Mouse (Mus musculus) kidney, embryonic 16.5 days (tissue): ENCODE results near the gene Dicer1. TPM values are rescaled to one million over a fixed set of nuclear protein-coding genes. Genes with fewer than 3 reads are reported as not detected.
A peak's percentile ranks its signal among the peaks of the same experiment; 100 is the strongest.

Experiments
- ATAC-seq: fragments of 200-750 bp; cut with Nextera tagmentation; 2 replicates; pipeline ENCODE4 v1.8.0; 2017; ENCODE audit warnings: moderate TSS enrichment; ENCODE audit not compliant: low FRiP score, low TSS enrichment
- H3K27ac ChIP-seq: fragments of 300-500 bp; sonication (generic); 2 replicates; pipeline ENCODE4 v1.5.1; 2014; ENCODE audit warnings: low read length
- H3K27me3 ChIP-seq: fragments of 300-500 bp; sonication (generic); 2 replicates; pipeline ENCODE4 v1.6.1; 2014; ENCODE audit warnings: low read length, control low read depth, mixed read lengths; ENCODE audit not compliant: insufficient read depth
- H3K36me3 ChIP-seq: fragments of 300-500 bp; sonication (generic); 2 replicates; pipeline ENCODE4 v1.6.1; 2014; ENCODE audit warnings: low read length, control low read depth, mixed read lengths; ENCODE audit not compliant: insufficient read depth
- H3K4me1 ChIP-seq: fragments of 300-500 bp; sonication (generic); 2 replicates; pipeline ENCODE4 v1.6.1; 2014; ENCODE audit warnings: low read length, control low read depth, mixed read lengths; ENCODE audit not compliant: insufficient read depth
- H3K4me2 ChIP-seq: fragments of 300-500 bp; sonication (generic); replicated peaks from 2 replicates; pipeline ENCODE4 v1.6.1; 2014; ENCODE audit warnings: low read depth, low read length
- H3K4me3 ChIP-seq: fragments of 300-500 bp; sonication (generic); 2 replicates; pipeline ENCODE4 v1.5.1; 2014; ENCODE audit warnings: mild to moderate bottlenecking, low read length
- H3K9ac ChIP-seq: fragments of 300-500 bp; sonication (generic); replicated peaks from 2 replicates; pipeline ENCODE4 v1.6.1; 2014; ENCODE audit warnings: low read length
- H3K9me3 ChIP-seq: fragments of 300-500 bp; sonication (generic); 2 replicates; pipeline ENCODE4 v1.6.1; 2016; ENCODE audit warnings: low read length, control low read depth
- WGBS: fragments of 180-500 bp; shearing (Covaris S2); extraction: QIAGEN DNeasy Blood & Tissue Kit; methylation state at CpG from one replicate; pipeline ENCODE4 v1.1.7; 2014; 5-methylcytosine and 5-hydroxymethylcytosine counted together
- polyA plus RNA-seq: library from polyadenylated mRNA; unstranded; fragments of >200 nt; fragmentation: Nextera tagmentation; extraction: Ambion mirVana; gene quantifications from 2 replicates; pipeline ENCODE4 v1.2.1, GENCODE M21; 2015

The Dicer1 gene
- polyA plus RNA-seq = 17.4 and 21.1 TPM in 2 replicates

- Histone ChIP-seq H3K9me3 (no peaks in the 10 kb centered on the region), H3K9ac (peak within 1 kb of the TSS; percentile 99), H3K27ac (peak within 1 kb of the TSS; percentile 89), H3K4me3 (peak within 1 kb of the TSS; percentile 88), H3K4me2 (peak within 1 kb of the TSS; percentile 98), H3K27me3 (no peaks in the 10 kb centered on the region), H3K36me3 (no peaks in the 10 kb centered on the region), H3K4me1 (peaks cover 28% of the 10 kb centered on the region)
- under 1% methylated on average over 63 of the region's 94 CpGs for WGBS
- peak; percentile 96 for ATAC-seq
These were observed at the start of gene Dicer1 for GRCm38 (mm10) chr12:104751814-104752765. Dicer1 (minus strand) TSS chr12:104751952.

- no peak overlapping the region for H3K4me2 ChIP-seq
- H3K36me3 ChIP-seq = peaks cover 26% of the 10 kb centered on the region
- ATAC-seq = no peak
- peaks cover 15% of the 10 kb centered on the region for H3K9me3 ChIP-seq
- H3K9ac ChIP-seq = no peak overlapping the region
- no peaks in the 10 kb centered on the region for H3K27me3 ChIP-seq
- no peak overlapping the region for H3K4me3 ChIP-seq
- WGBS = 94% methylated on average over 3 of the region's 3 CpGs
- no peak overlapping the region for H3K27ac ChIP-seq
- H3K4me1 ChIP-seq = peaks cover 20% of the 10 kb centered on the region
These were observed 47.6 kb upstream of the Dicer1 start for GRCm38 (mm10) chr12:104799365-104799764.

- Histone ChIP-seq H3K4me1 (peaks cover 17% of the 10 kb centered on the region), H3K9me3 (peaks cover 15% of the 10 kb centered on the region), H3K9ac (no peak overlapping the region), H3K4me3 (no peak overlapping the region), H3K4me2 (no peak overlapping the region), H3K27ac (no peak overlapping the region), H3K36me3 (peaks cover 26% of the 10 kb centered on the region), H3K27me3 (no peaks in the 10 kb centered on the region)
- ATAC-seq = no peak
- WGBS = 89% methylated on average over 6 of the region's 6 CpGs
These were observed 46.2 kb upstream of the Dicer1 start for GRCm38 (mm10) chr12:104797905-104798304.

DNA sequence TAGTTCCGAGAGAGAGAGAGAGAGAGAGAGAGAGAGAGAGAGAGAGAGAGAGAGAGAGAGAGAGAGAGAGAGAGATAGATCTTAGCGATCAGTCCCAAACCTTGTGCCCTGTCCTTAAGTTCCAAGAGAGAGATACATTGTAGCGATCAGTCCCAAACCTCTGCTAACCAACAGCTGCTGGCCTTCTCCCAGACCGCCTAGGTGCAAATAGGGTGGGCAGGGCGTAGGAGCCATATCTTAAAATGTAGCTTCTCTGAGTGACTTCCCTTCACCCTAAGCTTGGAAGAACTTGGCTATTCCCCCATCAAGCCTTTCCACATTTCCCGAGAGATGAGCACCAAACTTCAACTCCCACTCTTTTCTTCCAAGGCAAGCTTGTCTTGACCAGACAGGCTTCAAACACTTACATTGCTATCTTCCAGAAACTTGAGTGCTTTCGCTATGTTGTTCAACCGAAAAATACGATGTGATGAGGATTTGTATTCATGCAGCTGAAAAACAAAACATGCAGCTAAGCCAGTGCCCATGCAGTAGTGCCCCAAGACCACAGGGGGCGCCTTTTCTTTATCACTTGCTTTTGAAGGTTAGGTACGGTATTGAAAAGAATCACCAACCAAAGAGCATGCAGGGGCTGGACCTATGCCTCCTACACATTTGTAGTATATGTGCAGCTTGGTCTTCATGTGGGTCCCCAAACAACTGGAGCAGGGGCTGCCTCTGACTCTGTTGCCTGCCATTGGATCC lies 45.1 kb upstream of the Dicer1 start:
- no peak overlapping the region for H3K27ac ChIP-seq
- no peak overlapping the region for H3K4me3 ChIP-seq
- WGBS = 91% methylated on average over 11 of the region's 11 CpGs

DNA sequence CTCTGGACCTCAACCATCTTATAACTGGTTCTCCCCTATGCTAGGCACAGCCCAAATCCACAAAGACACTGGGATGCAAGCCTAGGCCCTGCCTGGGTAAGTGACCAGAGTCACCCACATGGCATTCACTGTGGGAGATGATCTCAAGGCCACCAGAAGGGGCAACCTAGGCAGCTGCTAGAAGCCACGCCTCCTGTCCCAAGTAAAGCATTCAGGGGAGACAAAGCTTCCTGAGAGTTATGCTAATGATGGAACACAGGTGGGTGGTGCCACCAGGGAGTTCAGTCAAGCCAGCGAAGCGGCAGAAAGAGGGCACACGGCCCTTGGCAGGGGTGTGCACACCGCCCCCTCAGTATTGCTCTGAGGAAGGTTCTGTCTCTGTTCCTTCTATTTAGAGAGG lies 43.2 kb upstream of the Dicer1 start:
- WGBS = 45% methylated on average over 5 of the region's 5 CpGs
- peak; percentile 62 for ATAC-seq

More for the DNA sequence above, 45.1 kb upstream of the Dicer1 start:
- Histone ChIP-seq H3K4me2 (no peak overlapping the region), H3K9me3 (peaks cover 15% of the 10 kb centered on the region), H3K27me3 (no peaks in the 10 kb centered on the region), H3K4me1 (peaks cover 6% of the 10 kb centered on the region), H3K9ac (no peak overlapping the region), H3K36me3 (peaks cover 26% of the 10 kb centered on the region)
- no peak for ATAC-seq

DNA sequence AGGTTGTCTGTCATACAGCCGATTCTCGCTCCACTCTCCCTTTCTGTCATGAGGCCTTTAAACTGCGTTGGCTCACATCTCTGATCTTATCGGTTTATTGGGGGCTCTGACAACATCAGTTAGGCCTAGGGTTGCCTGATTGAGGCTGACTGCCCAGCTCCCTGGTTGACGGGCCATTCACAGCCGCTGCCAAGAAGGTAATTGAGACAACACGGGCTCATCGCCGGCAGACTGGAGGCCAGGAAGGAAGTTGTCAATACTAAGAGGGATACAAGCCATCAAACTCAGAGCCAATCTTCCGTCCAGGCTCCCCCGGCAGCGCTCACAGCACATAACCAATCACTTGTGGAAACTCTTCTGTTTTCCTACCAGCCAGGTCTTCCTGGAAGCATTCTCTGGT lies 41.7 kb upstream of the Dicer1 start:
- no peak for ATAC-seq

More for the DNA sequence above, 43.2 kb upstream of the Dicer1 start:
- H3K9me3 ChIP-seq = peaks cover 15% of the 10 kb centered on the region
- H3K36me3 ChIP-seq = peaks cover 28% of the 10 kb centered on the region
- H3K9ac ChIP-seq = no peak overlapping the region
- no peaks in the 10 kb centered on the region for H3K27me3 ChIP-seq
- no peak overlapping the region for H3K27ac ChIP-seq
- no peaks in the 10 kb centered on the region for H3K4me1 ChIP-seq
- no peak overlapping the region for H3K4me2 ChIP-seq
- no peak overlapping the region for H3K4me3 ChIP-seq

DNA sequence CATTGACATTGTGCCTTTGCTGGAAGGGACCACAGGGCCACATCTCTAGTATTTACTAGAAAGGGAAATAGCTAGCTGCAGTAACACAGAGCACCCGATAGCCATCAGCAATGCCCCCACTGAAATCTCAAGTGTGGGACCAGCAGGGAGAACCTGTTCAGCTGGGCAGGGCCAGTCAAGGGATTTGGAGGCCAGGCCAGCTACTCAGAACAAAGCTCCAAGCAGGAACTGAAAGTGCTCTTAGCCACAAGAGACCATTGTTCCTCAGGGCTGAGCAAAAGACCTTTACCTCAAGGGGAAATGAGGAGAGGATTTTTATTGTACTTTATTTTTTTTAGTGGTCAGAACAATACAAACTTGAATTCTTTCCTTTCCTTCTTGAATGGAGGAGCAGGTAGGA lies 25.9 kb upstream of the Dicer1 start:
- H3K4me2 ChIP-seq = no peak overlapping the region
- H3K27ac ChIP-seq = peak overlapping the region; percentile 12
- H3K9ac ChIP-seq = no peak overlapping the region
- ATAC-seq = no peak
- H3K9me3 ChIP-seq = no peaks in the 10 kb centered on the region
- H3K36me3 ChIP-seq = peaks cover 20% of the 10 kb centered on the region
- WGBS = 85% methylated on average over 1 of the region's 1 CpGs
- no peaks in the 10 kb centered on the region for H3K4me1 ChIP-seq
- no peaks in the 10 kb centered on the region for H3K27me3 ChIP-seq
- no peak overlapping the region for H3K4me3 ChIP-seq

More for the DNA sequence above, 41.7 kb upstream of the Dicer1 start:
- Histone ChIP-seq H3K27me3 (no peaks in the 10 kb centered on the region), H3K4me3 (no peak overlapping the region), H3K9me3 (peaks cover 3% of the 10 kb centered on the region), H3K4me2 (no peak overlapping the region), H3K27ac (no peak overlapping the region), H3K36me3 (peaks cover 22% of the 10 kb centered on the region), H3K9ac (no peak overlapping the region), H3K4me1 (no peaks in the 10 kb centered on the region)
- WGBS = 25% methylated on average over 12 of the region's 12 CpGs

GRCm38 (mm10) chr12:104771941-104772340 lies 20.2 kb upstream of the Dicer1 start:
- Histone ChIP-seq H3K9me3 (no peaks in the 10 kb centered on the region), H3K36me3 (no peaks in the 10 kb centered on the region), H3K9ac (no peak overlapping the region), H3K27me3 (no peaks in the 10 kb centered on the region), H3K4me2 (no peak overlapping the region), H3K4me1 (0 out of 2 replicates have a peak, but pooled peaks cover 7% of the 10 kb centered on the region), H3K4me3 (no peak overlapping the region), H3K27ac (no peak overlapping the region)
- WGBS = 76% methylated on average over 2 of the region's 2 CpGs
- no peak for ATAC-seq

GRCm38 (mm10) chr12:104769201-104769785 lies 17.5 kb upstream of the Dicer1 start:
- Histone ChIP-seq H3K4me1 (0 out of 2 replicates have a peak, but pooled peaks cover 7% of the 10 kb centered on the region), H3K4me2 (no peak overlapping the region), H3K9ac (no peak overlapping the region), H3K27ac (no peak overlapping the region), H3K4me3 (no peak overlapping the region), H3K36me3 (no peaks in the 10 kb centered on the region), H3K27me3 (no peaks in the 10 kb centered on the region), H3K9me3 (no peaks in the 10 kb centered on the region)
- ATAC-seq = no peak
- 38% methylated on average over 10 of the region's 10 CpGs for WGBS
